Mouse (Mus musculus) neutrophil, adult 65 days (primary cell): ENCODE results near the gene Pheta1. TPM values are rescaled to one million over a fixed set of nuclear protein-coding genes. Genes with fewer than 3 reads are reported as not detected.

Experiments
- total RNA-seq: library from RNA; stranded (reverse); gene quantifications from 2 replicates; pipeline ENCODE4 v1.2.4, GENCODE M21; 2023

Gene Pheta1
- total RNA-seq: 2.0 and 2.8 TPM in 2 replicates

GRCm38 (mm10) chr5:121848743-121849142, at the start of gene Pheta1:
Pheta1 (plus strand) TSS chr5:121848984.

DNA sequence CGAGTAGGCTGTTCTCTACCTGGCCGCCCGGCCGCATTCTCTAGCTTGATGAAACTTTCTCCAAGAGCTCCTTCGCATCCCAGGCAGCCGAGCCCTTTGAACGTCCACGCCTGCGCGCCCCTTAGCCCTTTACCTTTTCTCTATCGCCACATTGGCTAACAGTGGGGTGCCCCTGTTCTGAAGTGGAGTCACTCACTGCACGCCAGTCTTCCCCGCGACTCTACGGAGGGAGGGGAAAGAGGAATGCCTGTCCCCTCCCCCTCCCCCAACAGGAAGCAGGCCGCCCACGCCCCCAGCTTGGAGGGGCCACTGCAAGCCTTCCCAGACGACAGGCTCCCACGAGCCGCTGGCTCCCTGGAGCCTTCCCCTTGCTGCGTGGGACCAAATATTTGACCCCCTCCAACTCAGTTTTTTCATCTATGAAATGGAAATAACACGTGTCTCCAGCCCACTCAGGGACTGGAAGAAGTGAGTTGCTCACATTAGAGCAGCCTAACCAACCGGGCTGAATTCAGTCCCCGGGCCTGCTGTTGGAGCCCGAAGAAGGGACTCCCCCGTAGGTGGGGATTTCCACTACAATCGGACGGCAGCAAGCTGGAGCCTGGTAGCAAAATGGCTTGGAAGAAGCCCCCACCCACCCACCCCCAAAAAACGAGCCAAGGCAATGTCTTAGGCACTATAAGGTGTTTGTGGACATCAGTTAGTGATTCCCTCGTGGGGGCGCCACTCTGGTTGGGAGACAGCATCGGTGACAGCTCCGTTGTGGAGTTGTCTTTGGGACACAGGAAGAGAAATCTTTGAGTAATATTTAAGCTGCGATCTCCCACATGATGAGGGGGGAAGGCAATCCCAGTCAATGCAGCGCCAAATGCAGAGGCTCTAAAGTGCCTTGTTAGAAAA, 11.1 kb upstream of the Pheta1 start, which contains the start of gene Sh2b3:
TSS of gene Sh2b3 (minus strand) at position 206 of the 900 bp plus-strand sequence.

Other genes with a start within 250 kb of the Pheta1 start
- 4.5 and 5.2 TPM in 2 replicates for gene Acad12, start 230.0 kb upstream of the Pheta1 start, total RNA-seq
- gene Acad10, start 188.5 kb upstream of the Pheta1 start, total RNA-seq: 2.7 and 2.9 TPM in 2 replicates
- 76.7 and 98.4 TPM in 2 replicates for gene Brap, start 188.4 kb upstream of the Pheta1 start, total RNA-seq
- 29.2 and 46.5 TPM in 2 replicates for gene Atxn2, start 137.6 kb upstream of the Pheta1 start, total RNA-seq
- gene Sh2b3, start 11.3 kb upstream of the Pheta1 start, total RNA-seq: 70.1 and 84.7 TPM in 2 replicates
- gene Cux2, start 201.1 kb downstream of the Pheta1 start, total RNA-seq: 0.27 and 1.7 TPM in 2 replicates